20 mouse cellular contexts compared by ENCODE assay signal in genomic region chr8:96277479-96278138, GRCm38 (mm10).
DNase-seq lines count a peak whose midpoint lies in the region; ATAC-seq and TF ChIP-seq lines count a peak whose summit lies in the region.
"Had no signal": no experiment of that assay in that cellular context is flagged by ENCODE, and none has a peak within 500 bp of the region (broad histone marks: within the 10 kb centered on the region; RNA-seq: fewer than 3 reads in every experiment).

No protein-coding gene starts in this region.

- no peak overlapping the region for H3K9ac ChIP-seq in neural tube, embryonic 11.5 days (ENCODE audit: low read length)
- H3K9ac ChIP-seq in forebrain, embryonic 15.5 days (replicated peaks) = no peak overlapping the region
- no peak overlapping the region for H3K9ac ChIP-seq in hindbrain, postnatal 0 days (replicated peaks; ENCODE audit: low read length)
- H3K9ac ChIP-seq: embryonic facial prominence, embryonic 13.5 days; heart, embryonic 13.5 days; limb, embryonic 12.5 days; liver, embryonic 13.5 days had no signal

- peak; percentile 38; the same call in 1 of the 2 replicates for ATAC-seq in neural tube, embryonic 11.5 days (ENCODE audit: insufficient read depth, low FRiP score, low TSS enrichment)
- peak; percentile 75 for ATAC-seq in forebrain, embryonic 15.5 days (replicated peaks)
- no peak for ATAC-seq in hindbrain, postnatal 0 days

- H3K4me3 ChIP-seq in neural tube, embryonic 11.5 days (ENCODE audit: low read depth, low read length) = no peak overlapping the region
- no peak overlapping the region for H3K4me3 ChIP-seq in forebrain, embryonic 15.5 days
- H3K4me3 ChIP-seq in hindbrain, postnatal 0 days (ENCODE audit: low read length) = no peak overlapping the region
- H3K4me3 ChIP-seq: embryonic facial prominence, embryonic 13.5 days; heart, embryonic 13.5 days; left cerebral cortex, adult 2 months; limb, embryonic 12.5 days; liver, embryonic 13.5 days; myocyte had no signal

- DNase-seq in neural tube, embryonic 11.5 days (ENCODE audit: low spot score) = peak; percentile 16
- no peak for DNase-seq in neural tube, embryonic 10.5 days (ENCODE audit: extremely low spot score, low spot score)
- peak; percentile 23 for DNase-seq in hindbrain, postnatal 0 days (ENCODE audit: low spot score)
- DNase-seq in frontal cortex, postnatal 25 days (ENCODE audit: low spot score in 2 of 2) = no peak
- no peak for DNase-seq in spleen, adult 12 weeks (ENCODE audit: low spot score)
- DNase-seq in kidney, postnatal 14 days = no peak
- DNase-seq: adrenal gland, adult 8-10 months; cerebellum, adult 18-20 months; heart, postnatal 4 days; kidney, adult 11 months; kidney, postnatal 10 days; liver, embryonic 13.5 days; right cerebral cortex, postnatal 14 days; thymus, postnatal 25 days had no signal

- H3K4me1 ChIP-seq in neural tube, embryonic 11.5 days (ENCODE audit: control insufficient read depth, insufficient read depth, low read length) = no peaks in the 10 kb centered on the region
- peaks cover 13% of the 10 kb centered on the region for H3K4me1 ChIP-seq in forebrain, embryonic 15.5 days
- peaks cover 11% of the 10 kb centered on the region for H3K4me1 ChIP-seq in hindbrain, postnatal 0 days (ENCODE audit: insufficient read depth, low read length)
- H3K4me1 ChIP-seq: embryonic facial prominence, embryonic 13.5 days; liver, embryonic 13.5 days had no signal

- WGBS in neural tube, embryonic 11.5 days = 32% methylated on average over 4 of the region's 4 CpGs
- 4% methylated on average over 4 of the region's 4 CpGs for WGBS in forebrain, embryonic 15.5 days
- 26% methylated on average over 4 of the region's 4 CpGs for WGBS in hindbrain, postnatal 0 days

- no peak for TF ChIP-seq CTCF in hindbrain, postnatal 0 days (IDR thresholded peaks at IDR 0.05; ENCODE audit: low read depth)

- H3K36me3 ChIP-seq in neural tube, embryonic 11.5 days (ENCODE audit: control insufficient read depth, insufficient read depth, low read length) = no peaks in the 10 kb centered on the region
- no peaks in the 10 kb centered on the region for H3K36me3 ChIP-seq in forebrain, embryonic 15.5 days
- H3K36me3 ChIP-seq in hindbrain, postnatal 0 days (ENCODE audit: insufficient read depth, low read length) = no peaks in the 10 kb centered on the region
- H3K36me3 ChIP-seq: embryonic facial prominence, embryonic 13.5 days; heart, embryonic 13.5 days; limb, embryonic 12.5 days; liver, embryonic 13.5 days had no signal

- H3K27me3 ChIP-seq in neural tube, embryonic 11.5 days (ENCODE audit: control insufficient read depth, insufficient read depth, low read length) = no peaks in the 10 kb centered on the region
- no peaks in the 10 kb centered on the region for H3K27me3 ChIP-seq in forebrain, embryonic 15.5 days
- H3K27me3 ChIP-seq in hindbrain, postnatal 0 days (ENCODE audit: insufficient read depth, low read length) = no peaks in the 10 kb centered on the region
- H3K27me3 ChIP-seq: embryonic facial prominence, embryonic 13.5 days; heart, embryonic 13.5 days; limb, embryonic 12.5 days; liver, embryonic 13.5 days had no signal

- H3K9me3 ChIP-seq in neural tube, embryonic 11.5 days (ENCODE audit: control insufficient read depth, low read length) = no peaks in the 10 kb centered on the region
- no peaks in the 10 kb centered on the region for H3K9me3 ChIP-seq in forebrain, embryonic 15.5 days
- no peaks in the 10 kb centered on the region for H3K9me3 ChIP-seq in hindbrain, postnatal 0 days (ENCODE audit: low read length)
- H3K9me3 ChIP-seq: embryonic facial prominence, embryonic 13.5 days; heart, embryonic 13.5 days; limb, embryonic 12.5 days; liver, embryonic 13.5 days had no signal

- no peak overlapping the region for H3K4me2 ChIP-seq in neural tube, embryonic 11.5 days (ENCODE audit: low read depth)
- H3K4me2 ChIP-seq in forebrain, embryonic 15.5 days (replicated peaks) = no peak overlapping the region
- no peak overlapping the region for H3K4me2 ChIP-seq in hindbrain, postnatal 0 days (ENCODE audit: low read depth, low read length)
- H3K4me2 ChIP-seq: embryonic facial prominence, embryonic 13.5 days; heart, embryonic 13.5 days; limb, embryonic 12.5 days; liver, embryonic 13.5 days had no signal

- no peak overlapping the region for H3K27ac ChIP-seq in neural tube, embryonic 11.5 days (ENCODE audit: low read depth, low read length)
- H3K27ac ChIP-seq in forebrain, embryonic 15.5 days (replicated peaks) = no peak overlapping the region; the same call in 1 of the 2 replicates
- H3K27ac ChIP-seq in hindbrain, postnatal 0 days = no peak overlapping the region
- H3K27ac ChIP-seq: embryonic facial prominence, embryonic 13.5 days; heart, embryonic 13.5 days; left cerebral cortex, adult 2 months; limb, embryonic 12.5 days; liver, embryonic 13.5 days had no signal

Comparison
In these comparisons a context has a peak if more than half of its experiments do, and no peak if none do; other contexts are left out.
1. DNase-seq: peak in neural tube, embryonic 11.5 days (single experiment) and hindbrain, postnatal 0 days (single experiment); none in neural tube, embryonic 10.5 days (single experiment), frontal cortex, postnatal 25 days (0 of 2), spleen, adult 12 weeks (single experiment) and kidney, postnatal 14 days (single experiment).